Mouse (Mus musculus) small intestine, adult 2 months (tissue): ENCODE data around the gene Neurod6.

Experiments
- CTCF ChIP-seq: fragments of 200-500 bp; IDR thresholded peaks from 2 replicates; pipeline ENCODE4 v1.5.1; 2012; ENCODE audit warnings: low read depth, mild to moderate bottlenecking, control low read depth, inconsistent platforms, low read length, moderate library complexity, mixed read lengths; ENCODE audit not compliant: insufficient replicate concordance, insufficient read length; ENCODE audit errors: extremely low read depth
- POLR2A ChIP-seq: fragments of 200-500 bp; IDR thresholded peaks from 2 replicates; pipeline ENCODE4 v1.6.1; 2012; ENCODE audit warnings: low read depth, mild to moderate bottlenecking, control low read depth, inconsistent platforms, low read length, moderate library complexity

DNA sequence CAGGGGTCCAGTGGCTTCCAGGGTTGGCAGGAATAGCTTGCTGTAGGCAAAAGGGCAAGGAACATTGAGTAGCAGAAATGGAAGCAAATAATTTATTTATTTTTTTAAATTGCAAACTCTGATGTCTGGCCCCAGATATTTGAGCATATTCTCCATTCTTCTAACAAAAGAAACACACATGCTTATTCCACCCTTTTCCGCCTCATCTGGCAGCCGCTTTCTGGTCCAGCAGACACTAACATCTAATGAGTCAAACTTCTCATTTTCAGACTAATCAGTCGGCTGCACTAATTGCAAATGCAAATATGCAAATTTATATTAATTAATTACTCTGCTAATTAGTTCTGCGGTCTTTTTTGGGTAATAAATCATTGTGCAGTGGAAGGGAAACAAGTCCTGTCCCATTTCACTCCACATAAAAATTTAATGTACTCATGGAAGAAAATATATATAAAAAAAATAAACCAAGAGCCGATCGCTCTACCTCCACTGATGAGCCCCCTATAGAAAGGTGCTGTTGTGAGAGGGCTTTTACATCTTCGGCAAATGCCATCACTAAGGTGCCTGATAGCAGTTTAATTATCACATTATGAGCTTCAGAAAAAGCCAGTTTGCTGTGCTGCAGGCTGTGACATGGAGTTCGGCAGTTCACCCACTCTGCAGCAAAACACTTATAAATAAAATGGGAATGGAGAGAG, 23.1 kb upstream of the Neurod6 start:
- TF ChIP-seq POLR2A = no peak
- no peak for TF ChIP-seq CTCF
